Mouse (Mus musculus) megakaryocyte, embryonic 14.5 days (primary cell): ENCODE results near the gene Parp11.

Experiments used
- FLI1 ChIP-seq: IDR thresholded peaks from 2 replicates; pipeline ENCODE4 v1.6.1; 2012; ENCODE audit warnings: low read length, inconsistent platforms, mixed read lengths
- GATA1 ChIP-seq: IDR thresholded peaks from 3 replicates; pipeline ENCODE4 v1.6.1; 2012; ENCODE audit warnings: mixed read lengths, low read length, inconsistent platforms, borderline replicate concordance

DNA sequence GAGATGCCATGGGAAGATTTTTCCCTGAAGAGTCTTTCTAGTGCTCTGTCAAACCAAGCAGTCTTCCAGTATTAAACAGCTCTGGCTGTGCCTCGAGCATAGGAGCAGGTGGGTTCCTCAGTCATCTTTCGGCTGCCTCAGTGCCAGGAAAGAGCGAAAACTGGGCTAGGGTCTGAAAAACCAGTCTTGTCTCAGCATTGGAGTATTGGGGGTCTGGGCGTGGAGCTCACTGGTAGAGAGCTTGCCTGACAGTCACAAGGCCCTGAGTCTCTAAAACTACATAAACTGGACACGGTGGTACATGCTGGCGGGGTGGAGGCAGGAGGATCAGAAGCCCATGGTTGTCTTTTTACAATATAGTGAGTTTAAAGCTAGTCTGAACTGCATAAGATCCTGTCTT lies 15.6 kb downstream of the Parp11 start:
- TF ChIP-seq GATA1 (no peak), FLI1 (no peak)
